Mouse (Mus musculus): Measurements from ENCODE around the gene Slc22a5.

GRCm38 (mm10) chr11:53839147-53839546 is 52.3 kb downstream of the Slc22a5 start:
- TF ChIP-seq CTCF (IDR thresholded peaks at IDR 0.05; ENCODE audit: borderline replicate concordance, extremely low read depth, insufficient read depth, insufficient read length) (no peak), POLR2A (IDR thresholded peaks at IDR 0.05; ENCODE audit: borderline replicate concordance, extremely low read depth, insufficient read depth, insufficient read length, poor library complexity, severe bottlenecking) (no peak)
